Mouse (Mus musculus) stomach, postnatal 0 days (tissue): ENCODE data around the gene Fxyd3.

Experiments used
- CTCF ChIP-seq: IDR thresholded peaks from 2 replicates; pipeline ENCODE4 v1.5.1; 2016; ENCODE audit warnings: antibody characterized with exemption, low read depth, mild to moderate bottlenecking, moderate library complexity
- EP300 ChIP-seq: optimal IDR thresholded peaks from 2 replicates; pipeline ENCODE3; 2016; ENCODE audit warnings: antibody characterized with exemption

GRCm38 (mm10) chr7:31117465-31117864 lies 41.0 kb upstream of the Fxyd3 start:
- no peak for TF ChIP-seq CTCF
- no peak for TF ChIP-seq EP300
